Mouse (Mus musculus) urinary bladder, postnatal 10 days (tissue): ENCODE measurements around the gene Ppia.
"Not testable (repeated sequence)": the region's sequence is repeated elsewhere in the genome, so short reads cannot be mapped to it uniquely, and the experiment has no call there.

Source experiments
- DNase-seq: peaks from one replicate; pipeline ENCODE4 v3.0.0; 2022; ENCODE audit warnings: low spot score

Gene Ppia

DNA sequence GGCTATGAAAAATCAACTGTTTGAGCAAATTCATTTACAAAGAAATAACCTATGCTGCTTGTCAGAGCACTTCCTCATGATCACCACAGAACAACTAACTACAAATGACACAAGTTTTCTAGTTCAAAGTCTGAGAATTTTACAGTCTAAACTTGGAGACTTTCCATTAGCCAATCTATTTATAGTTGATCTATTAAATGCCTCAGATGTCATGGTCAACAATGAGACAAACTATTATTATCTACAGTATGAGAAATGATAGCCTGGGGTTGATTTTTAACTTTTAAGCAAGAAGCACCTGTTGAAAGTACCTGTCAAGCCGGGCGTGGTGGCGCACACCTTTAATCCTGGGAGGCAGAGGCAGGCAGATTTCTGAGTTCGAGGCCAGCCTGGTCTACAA, 27.3 kb downstream of the Ppia start:
- DNase-seq, result no peak

DNA sequence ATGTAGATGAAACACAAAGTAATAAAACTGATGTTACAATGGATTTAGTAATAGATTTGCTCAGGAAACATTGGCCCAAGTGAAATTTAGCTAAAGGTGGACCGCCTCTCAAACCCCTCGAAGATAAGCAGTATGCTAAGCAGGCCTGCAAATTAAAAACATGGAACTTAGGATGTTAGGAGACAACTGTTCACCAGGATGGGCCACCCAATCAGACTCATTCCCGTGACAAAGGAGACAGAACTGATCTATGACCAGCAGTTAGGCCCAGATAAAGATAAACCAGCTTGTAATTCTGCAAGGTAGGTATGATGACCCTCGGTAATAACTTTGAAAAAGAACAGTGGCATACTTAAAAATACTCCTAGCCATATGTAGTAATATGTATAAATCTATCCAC, 27.9 kb downstream of the Ppia start:
- DNase-seq, result no peak

DNA sequence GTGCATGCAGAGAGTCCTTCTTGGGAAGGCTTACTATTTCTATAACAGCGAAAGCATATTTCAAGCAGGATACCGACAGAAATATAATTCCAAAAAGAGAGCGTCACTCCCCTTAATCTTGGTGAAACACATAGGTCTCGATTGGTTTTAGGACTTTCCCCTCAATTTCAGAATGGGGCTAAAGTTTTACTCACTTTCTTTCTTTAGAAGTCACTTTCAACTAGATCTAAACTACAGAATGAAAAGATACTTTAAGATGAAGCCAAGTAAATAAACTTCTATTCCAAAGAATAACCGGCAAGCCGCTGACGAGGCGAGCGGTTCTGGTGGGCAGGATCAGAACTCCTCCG, 28.5 kb downstream of the Ppia start:
- DNase-seq, result no peak

DNA sequence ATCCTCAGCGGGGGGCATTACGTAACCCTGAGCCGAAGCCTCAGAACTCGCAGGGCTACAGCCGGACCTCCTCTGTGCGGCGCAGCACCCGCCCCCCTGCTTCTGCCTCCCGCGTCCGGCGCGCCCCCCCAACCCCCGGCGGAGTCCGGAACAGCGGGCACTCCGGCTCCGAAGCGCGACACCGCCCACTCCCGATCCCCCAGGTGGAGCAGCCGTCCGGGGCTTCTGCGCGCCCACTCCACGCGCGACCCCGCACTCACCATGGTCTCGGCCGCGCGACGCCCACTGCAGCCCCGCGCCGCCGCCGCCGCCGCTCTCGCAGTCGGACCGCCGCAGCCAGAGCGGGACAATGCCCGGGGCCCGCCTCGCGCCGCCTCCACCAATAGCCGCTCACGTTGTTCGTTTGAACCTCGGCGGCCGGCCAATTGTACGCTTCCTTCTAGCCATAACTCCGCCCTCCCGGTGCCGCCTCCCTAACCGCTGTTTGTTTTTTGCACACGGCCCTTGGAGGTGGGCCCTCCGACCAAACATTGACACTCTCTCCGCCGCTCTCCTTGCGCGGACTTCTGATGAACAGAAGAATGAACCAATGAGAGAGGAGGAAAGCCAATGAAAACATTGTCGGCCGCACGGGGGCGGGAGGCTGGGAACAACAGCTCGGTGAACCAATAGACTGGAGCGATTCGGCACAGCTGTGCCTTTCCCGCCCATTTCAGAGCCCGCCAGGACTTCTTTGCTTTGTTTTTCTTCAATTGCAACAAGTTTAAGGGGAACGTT, 29.0 kb downstream of the Ppia start, which contains the start of gene H2afv:
H2afv (minus strand) TSS at position 367 of the 777 bp plus-strand sequence.
- DNase-seq, result peak; percentile 97

DNA sequence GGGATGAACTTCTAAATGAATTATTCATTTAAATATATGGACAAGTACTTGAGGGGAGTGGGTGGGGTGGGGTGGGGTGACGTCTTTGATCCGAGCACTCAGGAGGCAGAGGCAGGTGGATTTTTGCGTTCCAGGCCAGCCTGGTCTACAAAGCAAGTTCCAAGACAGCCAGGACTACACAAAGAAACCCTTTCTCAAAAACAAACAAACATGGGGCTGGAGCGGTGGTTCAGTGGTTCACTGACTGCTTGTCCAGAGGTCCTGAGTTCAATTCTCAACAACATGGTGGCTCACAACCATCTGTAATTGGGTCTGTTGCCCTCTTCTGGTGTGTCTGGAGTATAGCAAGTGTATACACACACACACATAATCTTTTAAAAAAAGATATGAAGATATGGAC, 30.2 kb downstream of the Ppia start:
- no peak for DNase-seq

DNA sequence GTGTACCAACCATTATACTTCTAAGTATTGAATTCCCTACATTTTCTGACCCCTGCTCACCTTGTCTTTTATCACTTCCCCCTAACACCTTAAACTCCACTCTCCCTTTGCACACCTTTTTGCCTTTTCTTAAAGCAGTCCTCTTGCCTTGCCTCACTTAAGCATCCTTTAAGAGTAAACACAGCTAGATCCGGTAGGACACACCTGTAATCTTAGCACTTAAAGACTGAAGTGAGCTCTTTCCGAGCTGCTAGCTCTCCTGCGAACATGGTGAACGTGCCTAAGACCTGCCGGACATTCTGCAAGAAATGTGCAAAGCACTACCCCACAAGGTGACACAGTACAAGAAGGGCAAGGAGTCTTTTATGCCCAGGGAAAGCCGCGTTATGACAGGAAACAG, 30.7 kb downstream of the Ppia start:
- DNase-seq, result no peak

DNA sequence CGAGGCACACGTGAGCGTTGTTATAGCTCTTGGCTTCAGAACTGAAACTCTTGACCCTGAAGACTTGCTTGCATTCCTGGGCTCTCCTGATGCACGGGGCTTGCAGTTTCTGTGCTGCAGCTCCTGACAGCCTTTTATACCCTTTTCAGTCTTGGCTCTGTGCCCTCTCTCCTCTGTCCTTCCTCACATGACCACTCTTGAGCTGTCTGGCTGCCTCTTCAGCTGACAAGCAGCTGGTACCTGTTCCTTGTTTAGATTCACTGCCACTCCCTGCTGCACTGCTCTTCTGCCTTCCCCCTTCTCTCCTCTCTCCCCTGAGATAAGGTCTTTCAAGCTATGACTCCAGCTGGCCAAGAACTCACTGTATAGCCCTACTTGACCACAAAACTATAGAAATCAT, 32.2 kb downstream of the Ppia start:
- no peak for DNase-seq

DNA sequence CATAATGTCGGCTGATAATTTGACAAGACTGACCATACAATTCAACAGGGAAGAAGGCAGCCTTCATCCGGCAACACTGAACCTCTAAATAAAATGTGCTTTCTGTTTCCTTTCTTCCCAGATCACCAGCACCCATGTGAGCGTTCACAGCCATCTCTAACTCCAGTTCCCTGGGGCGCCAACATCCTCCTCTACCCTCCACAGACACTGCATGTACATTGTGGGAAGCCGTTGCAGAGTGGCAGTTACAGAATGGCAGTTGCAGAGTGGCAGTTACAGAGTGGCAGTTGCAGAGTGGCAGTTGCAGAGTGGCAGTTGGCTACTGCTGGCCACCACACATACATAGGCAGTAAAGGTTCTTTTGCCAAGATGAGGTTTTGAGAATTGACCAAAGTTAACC, 32.9 kb downstream of the Ppia start:
- DNase-seq, result not testable (repeated sequence)

DNA sequence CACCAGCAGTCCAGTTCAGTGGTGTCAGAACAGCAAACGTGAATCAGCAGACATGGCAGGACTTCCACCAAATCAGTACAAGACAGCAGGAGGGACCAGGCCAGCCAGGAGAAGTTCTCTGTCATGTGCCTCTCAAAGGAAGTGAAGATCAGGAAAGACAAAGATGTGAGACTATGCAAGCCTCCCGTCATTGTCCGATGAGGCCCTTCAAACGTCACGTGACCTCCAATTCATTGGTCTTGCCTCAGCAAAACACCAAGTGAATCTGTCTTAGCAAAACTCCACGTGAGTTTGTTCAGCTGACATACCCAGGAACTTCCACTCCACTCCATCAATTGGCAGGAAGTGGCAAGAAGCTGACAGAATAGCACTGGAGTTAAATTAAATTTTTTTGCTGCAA, 40.8 kb downstream of the Ppia start:
- no peak for DNase-seq

DNA sequence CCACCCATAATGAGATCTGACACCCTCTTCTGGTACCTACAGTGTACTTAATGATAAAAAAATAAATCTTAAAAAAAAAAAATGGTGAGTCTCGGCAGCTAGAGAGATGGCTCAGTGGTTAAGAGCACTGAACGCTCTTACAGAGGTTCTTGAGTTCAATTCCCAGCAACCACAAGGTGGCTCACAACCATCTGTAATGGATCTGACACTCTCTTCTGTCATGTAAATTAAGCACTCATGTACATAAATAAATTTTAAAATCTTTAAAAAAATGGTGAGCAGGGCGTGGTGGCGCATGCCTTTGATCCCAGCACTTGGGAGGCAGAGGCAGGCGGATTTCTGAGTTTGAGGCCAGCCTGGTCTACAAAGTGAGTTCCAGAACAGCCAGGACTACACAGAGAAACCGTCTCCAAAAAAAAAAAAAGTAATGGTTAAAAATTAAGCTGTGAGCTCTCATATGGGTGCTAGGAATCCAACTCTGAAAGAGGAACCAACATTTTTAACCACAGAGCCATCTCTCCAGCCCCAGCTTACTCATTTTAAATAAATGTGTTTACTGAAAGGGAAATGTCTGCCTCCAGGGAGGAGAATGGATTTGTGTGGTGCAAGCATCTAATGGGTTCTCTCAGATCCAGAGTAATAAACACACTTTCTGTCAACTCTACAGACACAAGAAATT, 48.1 kb downstream of the Ppia start:
- no peak for DNase-seq

DNA sequence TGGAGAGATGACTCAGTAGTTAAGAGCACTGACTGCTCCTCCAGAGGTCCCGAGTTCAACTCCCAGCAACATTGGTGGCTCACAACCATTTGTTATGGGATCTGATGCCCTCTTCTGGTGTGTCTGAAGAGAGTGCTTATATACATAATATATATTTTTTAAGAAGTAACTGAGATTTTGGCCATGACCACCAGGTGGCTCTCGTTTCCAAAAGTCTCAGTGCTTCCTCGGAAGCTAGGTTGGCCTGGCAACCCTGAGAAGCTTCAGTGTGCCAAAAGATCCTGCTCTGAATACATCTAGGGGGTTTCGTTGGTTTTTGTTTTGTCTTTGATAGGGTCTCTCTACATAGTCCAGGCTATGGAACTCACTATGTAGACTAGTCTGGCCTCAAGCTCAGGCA, 49.9 kb downstream of the Ppia start:
- no peak for DNase-seq

DNA sequence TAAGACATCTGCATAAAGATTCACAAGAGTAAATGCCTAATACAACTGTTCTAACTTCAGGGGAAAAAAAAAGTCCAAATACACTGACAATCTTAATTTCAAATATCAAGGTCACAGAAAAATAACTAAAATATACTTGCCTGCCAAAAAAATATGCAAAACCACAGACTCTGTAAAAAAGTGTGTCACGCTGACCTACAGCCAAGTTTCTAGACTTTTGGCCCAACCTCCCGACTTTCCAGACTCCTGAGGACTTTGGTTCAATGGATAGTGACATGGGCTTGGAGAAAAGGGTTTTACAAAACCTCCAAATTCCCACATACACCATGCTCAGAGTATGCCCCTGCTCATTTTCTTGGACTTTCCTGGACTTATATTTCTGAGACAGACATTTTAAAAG, 53.3 kb downstream of the Ppia start:
- DNase-seq, result no peak
